In the genomic region with DNA sequence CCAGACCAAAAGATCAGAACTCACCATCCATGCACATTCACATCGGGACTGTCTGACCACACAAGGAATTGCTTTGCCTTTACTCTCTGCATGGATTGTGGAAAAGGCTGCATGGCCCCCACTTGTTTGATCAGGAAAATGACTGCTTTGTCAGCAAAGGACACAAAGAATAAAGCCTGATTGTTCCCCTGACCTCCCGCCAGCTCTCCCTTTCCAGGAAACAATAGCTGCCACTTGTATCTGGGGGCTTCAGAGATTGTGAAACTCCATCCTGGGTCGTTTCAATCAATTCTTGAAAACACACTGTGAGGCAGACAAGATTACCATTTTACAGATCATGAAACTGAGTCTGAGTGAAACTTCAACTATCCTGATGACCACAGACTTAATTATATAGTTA, we compare ENCODE assay signal across 29 mouse cellular contexts.
A peak's percentile ranks its signal among the peaks of the same experiment; 100 is the strongest.
DNase-seq lines count a peak whose midpoint lies in the region; ATAC-seq and TF ChIP-seq lines count a peak whose summit lies in the region.
"Had no signal": no experiment of that assay in that cellular context is flagged by ENCODE, and none has a peak within 500 bp of the region (broad histone marks: within the 10 kb centered on the region; RNA-seq: fewer than 3 reads in every experiment).

No protein-coding gene starts in this region.

- no peaks in the 10 kb centered on the region for H3K27me3 ChIP-seq in heart, embryonic 11.5 days (ENCODE audit: control insufficient read depth, insufficient read depth, low read length)
- H3K27me3 ChIP-seq: embryonic facial prominence, embryonic 12.5 days; embryonic facial prominence, embryonic 15.5 days; heart, embryonic 15.5 days; hindbrain, embryonic 13.5 days; intestine, embryonic 15.5 days had no signal

- H3K36me3 ChIP-seq in ES-E14 (ENCODE audit: control insufficient read depth, insufficient read depth, low read length, poor library complexity, severe bottlenecking): no peaks in the 10 kb centered on the region
- no peaks in the 10 kb centered on the region for H3K36me3 ChIP-seq in heart, embryonic 11.5 days (ENCODE audit: control insufficient read depth, insufficient read depth, low read length)
- H3K36me3 ChIP-seq: embryonic facial prominence, embryonic 12.5 days; embryonic facial prominence, embryonic 15.5 days; G1E; heart, embryonic 12.5 days; heart, embryonic 15.5 days; hindbrain, embryonic 10.5 days; hindbrain, embryonic 13.5 days; intestine, embryonic 15.5 days had no signal

- no peaks in the 10 kb centered on the region for H3K4me1 ChIP-seq in ES-E14 (ENCODE audit: control insufficient read depth in 2 of 2, insufficient read depth in 2 of 2, low read length in 2 of 2, poor library complexity in 1 of 2)
- no peaks in the 10 kb centered on the region for H3K4me1 ChIP-seq in heart, embryonic 11.5 days (ENCODE audit: control insufficient read depth, insufficient read depth, low read length)
- H3K4me1 ChIP-seq: embryonic facial prominence, embryonic 12.5 days; embryonic facial prominence, embryonic 15.5 days; heart, embryonic 12.5 days; heart, embryonic 15.5 days; hindbrain, embryonic 10.5 days; hindbrain, embryonic 13.5 days; intestine, embryonic 15.5 days had no signal

- H3K4me3 ChIP-seq in ES-E14 (ENCODE audit: insufficient read depth in 1 of 2, low read depth in 1 of 2, low read length in 2 of 2, poor library complexity in 1 of 2, severe bottlenecking in 1 of 2): no peak overlapping the region
- H3K4me3 ChIP-seq in heart, embryonic 11.5 days (ENCODE audit: low read depth, low read length): no peak overlapping the region
- H3K4me3 ChIP-seq: embryonic facial prominence, embryonic 12.5 days; embryonic facial prominence, embryonic 15.5 days; heart, embryonic 12.5 days; heart, embryonic 15.5 days; hindbrain, embryonic 10.5 days; hindbrain, embryonic 13.5 days; intestine, embryonic 15.5 days had no signal

- H3K9ac ChIP-seq in ES-E14 (ENCODE audit: insufficient read depth, low read depth, low read length, poor library complexity, severe bottlenecking): no peak overlapping the region
- H3K9ac ChIP-seq in heart, embryonic 11.5 days (ENCODE audit: low read depth, low read length): no peak overlapping the region
- H3K9ac ChIP-seq: embryonic facial prominence, embryonic 12.5 days; embryonic facial prominence, embryonic 15.5 days; forebrain, postnatal 0 days; heart, embryonic 12.5 days; heart, embryonic 15.5 days; hindbrain, embryonic 13.5 days; intestine, embryonic 15.5 days had no signal

- no peaks in the 10 kb centered on the region for H3K9me3 ChIP-seq in ES-E14 (ENCODE audit: control insufficient read depth, insufficient read depth, low read depth, low read length)
- H3K9me3 ChIP-seq in heart, embryonic 11.5 days (replicated peaks; ENCODE audit: control insufficient read depth, low read length): no peaks in the 10 kb centered on the region
- H3K9me3 ChIP-seq: embryonic facial prominence, embryonic 12.5 days; embryonic facial prominence, embryonic 15.5 days; heart, embryonic 12.5 days; heart, embryonic 15.5 days; hindbrain, embryonic 10.5 days; hindbrain, embryonic 13.5 days; intestine, embryonic 15.5 days had no signal

- DNase-seq in frontal cortex, postnatal 25 days (ENCODE audit: low spot score in 2 of 2): no peak
- DNase-seq in ES-E14 (ENCODE audit: low read depth, low spot score): peak; percentile 3
- DNase-seq in brain, adult 2 months (ENCODE audit: low read depth, low spot score): peak; percentile 58
- DNase-seq in adrenal gland, postnatal 10 days: no peak
- DNase-seq: adrenal gland, adult 8-10 months; adrenal gland, postnatal 36 days; cerebellum, adult 11-12 months; cerebellum, adult 9-10 months; cerebellum, postnatal 14 days; forebrain, postnatal 0 days; gastrocnemius, postnatal 10 days; heart, adult 11 months; heart, postnatal 10 days; heart, postnatal 36 days; kidney, adult 11 months had no signal

- H3K27ac ChIP-seq in ES-E14 (ENCODE audit: insufficient read depth, low read depth, low read length, poor library complexity, severe bottlenecking): no peak overlapping the region
- H3K27ac ChIP-seq in heart, embryonic 11.5 days (ENCODE audit: low read depth, low read length): no peak overlapping the region
- H3K27ac ChIP-seq: embryonic facial prominence, embryonic 12.5 days; embryonic facial prominence, embryonic 15.5 days; heart, embryonic 15.5 days; hindbrain, embryonic 10.5 days; hindbrain, embryonic 13.5 days; intestine, embryonic 15.5 days had no signal

- H3K4me2 ChIP-seq in heart, embryonic 11.5 days: no peak overlapping the region
- H3K4me2 ChIP-seq: embryonic facial prominence, embryonic 12.5 days; embryonic facial prominence, embryonic 15.5 days; heart, embryonic 12.5 days; heart, embryonic 15.5 days; hindbrain, embryonic 13.5 days; intestine, embryonic 15.5 days had no signal

- in situ Hi-C loops in ES-E14 (cut with MboI; ENCODE audit: low sequenced_read_pairs in 2 of 2, unreplicated experiment in 2 of 2): no loop called here

- WGBS in heart, embryonic 11.5 days (ENCODE audit: insufficient replicate concordance): 67% methylated on average over 3 of the region's 3 CpGs

- ATAC-seq in frontal cortex, adult (ENCODE audit: low TSS enrichment): 0 out of 2 replicates have a peak, but pooled peaks have one; percentile 27
- no peak for ATAC-seq in heart, embryonic 11.5 days (replicated peaks; ENCODE audit: insufficient number of reproducible peaks, low FRiP score, low TSS enrichment)
- ATAC-seq: activated CD4-positive, CD25-positive, alpha-beta regulatory T cell, adult 4 months; forebrain, embryonic 14.5 days; forebrain, postnatal 0 days; hindbrain, embryonic 16.5 days; intestine, embryonic 15.5 days; Patski had no signal

TF ChIP-seq in ES-E14, 5 proteins besides CTCF, POLR2A, EP300 and RAD21:
- TF ChIP-seq ZNF384 (IDR thresholded peaks at IDR 0.05; ENCODE audit: low read depth, low read length) (no peak), HCFC1 (IDR thresholded peaks at IDR 0.05; ENCODE audit: borderline replicate concordance, insufficient read depth, low read length) (no peak), ZC3H11A (IDR thresholded peaks at IDR 0.05; ENCODE audit: borderline replicate concordance, low read depth, low read length) (no peak)

Comparison
In these comparisons a context has a peak if more than half of its experiments do, and no peak if none do; other contexts are left out.
1. DNase-seq: peak in ES-E14 (single experiment) and brain, adult 2 months (single experiment); none in frontal cortex, postnatal 25 days (0 of 2) and adrenal gland, postnatal 10 days (single experiment).